Mouse (Mus musculus) small intestine, adult 2 months (tissue): ENCODE measurements at regions not wholly inside any gene's neighbourhood (a gene's known extent, or its start where the extent isn't known, plus 50 kb on each side); places are given as distances from the start of the nearest gene placed in this dataset.

Source experiments
- CTCF ChIP-seq: fragments of 200-500 bp; IDR thresholded peaks from 2 replicates; pipeline ENCODE4 v1.5.1; 2012; ENCODE audit warnings: low read depth, mild to moderate bottlenecking, control low read depth, inconsistent platforms, low read length, moderate library complexity, mixed read lengths; ENCODE audit not compliant: insufficient replicate concordance, insufficient read length; ENCODE audit errors: extremely low read depth
- POLR2A ChIP-seq: fragments of 200-500 bp; IDR thresholded peaks from 2 replicates; pipeline ENCODE4 v1.6.1; 2012; ENCODE audit warnings: low read depth, mild to moderate bottlenecking, control low read depth, inconsistent platforms, low read length, moderate library complexity

DNA sequence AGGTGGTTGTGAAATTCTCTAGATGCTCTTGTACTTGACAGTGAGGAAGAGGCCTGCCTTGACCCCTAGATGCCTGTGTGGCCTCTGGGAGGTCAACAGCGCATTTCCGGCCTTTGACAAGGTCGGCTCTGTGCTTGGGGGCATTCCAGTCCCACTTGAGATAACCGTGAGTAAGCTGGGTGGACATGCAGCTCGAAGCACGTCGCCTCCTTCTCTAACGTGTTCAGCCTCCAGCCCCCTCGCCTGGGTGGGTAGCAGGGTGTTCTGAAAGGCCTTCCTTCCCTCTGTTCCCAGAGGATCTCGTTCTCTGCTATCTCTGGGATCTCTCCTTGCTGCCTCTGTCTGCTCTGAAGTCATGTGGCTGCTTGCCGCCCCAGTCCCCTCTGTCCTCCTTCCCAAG lies 70.2 kb upstream of the Slc38a2 start:
- TF ChIP-seq POLR2A (no peak), CTCF (no peak)
